In genomic region chr19:57377043-57377703, GRCm38 (mm10) we compare ENCODE assay signal across 26 mouse cellular contexts. TPM values are rescaled to one million over a fixed set of nuclear protein-coding genes. Genes with fewer than 3 reads are reported as not detected.
DNase-seq lines count a peak whose midpoint lies in the region; ATAC-seq and TF ChIP-seq lines count a peak whose summit lies in the region.
"Had no signal": no experiment of that assay in that cellular context is flagged by ENCODE, and none has a peak within 500 bp of the region (broad histone marks: within the 10 kb centered on the region; RNA-seq: fewer than 3 reads in every experiment).

No protein-coding gene starts in this region.

- TF ChIP-seq POLR2A in kidney, adult 2 months (IDR thresholded peaks at IDR 0.05; ENCODE audit: low read depth, low read length), result no peak

- no peak overlapping the region for H3K4me2 ChIP-seq in kidney, embryonic 16.5 days (replicated peaks; ENCODE audit: low read depth, low read length)
- H3K4me2 ChIP-seq in liver, embryonic 16.5 days (ENCODE audit: low read depth, low read length), result no peak overlapping the region
- H3K4me2 ChIP-seq in liver, embryonic 12.5 days, result no peak overlapping the region
- no peak overlapping the region for H3K4me2 ChIP-seq in intestine, embryonic 16.5 days (ENCODE audit: low read depth, low read length)
- H3K4me2 ChIP-seq: embryonic facial prominence, embryonic 12.5 days; embryonic facial prominence, embryonic 15.5 days; heart, embryonic 11.5 days; heart, embryonic 15.5 days; hindbrain, embryonic 14.5 days had no signal

- 78% methylated on average over 14 of the region's 14 CpGs for WGBS in kidney, adult 2 months
- 94% methylated on average over 14 of the region's 14 CpGs for WGBS in kidney, embryonic 16.5 days
- WGBS in liver, embryonic 16.5 days (ENCODE audit: insufficient replicate concordance), result 81% methylated on average over 14 of the region's 14 CpGs
- 88% methylated on average over 14 of the region's 14 CpGs for WGBS in liver, embryonic 12.5 days (ENCODE audit: insufficient replicate concordance)
- 85% methylated on average over 14 of the region's 14 CpGs for WGBS in intestine, embryonic 16.5 days

- H3K27me3 ChIP-seq in kidney, adult 2 months (replicated peaks; ENCODE audit: control insufficient read depth, insufficient read depth, low read length), result no peaks in the 10 kb centered on the region
- no peaks in the 10 kb centered on the region for H3K27me3 ChIP-seq in kidney, embryonic 16.5 days (ENCODE audit: insufficient read depth, low read length)
- no peaks in the 10 kb centered on the region for H3K27me3 ChIP-seq in liver, embryonic 16.5 days (ENCODE audit: control insufficient read depth, insufficient read depth, low read depth, low read length)
- no peaks in the 10 kb centered on the region for H3K27me3 ChIP-seq in liver, embryonic 12.5 days (replicated peaks)
- no peaks in the 10 kb centered on the region for H3K27me3 ChIP-seq in intestine, embryonic 16.5 days (replicated peaks; ENCODE audit: control insufficient read depth, insufficient read depth, low read length)
- H3K27me3 ChIP-seq: embryonic facial prominence, embryonic 12.5 days; embryonic facial prominence, embryonic 15.5 days; heart, embryonic 15.5 days; Patski had no signal

- peaks cover 9% of the 10 kb centered on the region for H3K36me3 ChIP-seq in kidney, adult 2 months (ENCODE audit: control insufficient read depth, insufficient read depth, low read length)
- peaks cover 84% of the 10 kb centered on the region for H3K36me3 ChIP-seq in kidney, embryonic 16.5 days (ENCODE audit: insufficient read depth, low read length)
- peaks cover 55% of the 10 kb centered on the region for H3K36me3 ChIP-seq in liver, embryonic 16.5 days (ENCODE audit: control insufficient read depth, insufficient read depth)
- H3K36me3 ChIP-seq in liver, embryonic 12.5 days, result peaks cover 98% of the 10 kb centered on the region
- H3K36me3 ChIP-seq in intestine, embryonic 16.5 days (ENCODE audit: control insufficient read depth, insufficient read depth, low read length), result peaks cover 57% of the 10 kb centered on the region

- no peak for ATAC-seq in kidney, embryonic 16.5 days (ENCODE audit: low FRiP score, low TSS enrichment)
- ATAC-seq in liver, embryonic 16.5 days (ENCODE audit: low read depth), result peak; percentile 27; the same call in 1 of the 2 replicates
- no peak for ATAC-seq in liver, embryonic 12.5 days
- peak; percentile 64 for ATAC-seq in intestine, embryonic 16.5 days
- ATAC-seq: forebrain, embryonic 14.5 days; forebrain, postnatal 0 days; Patski had no signal

- DNase-seq in kidney, adult 2 months, result peak; percentile 61
- peak; percentile 64 for DNase-seq in yolk sac, embryonic 10.5 days (ENCODE audit: low spot score)
- no peak for DNase-seq in left cerebral cortex, adult 18-20 months (ENCODE audit: low spot score in 2 of 2)
- DNase-seq in lung, adult 18-20 months, result no peak
- DNase-seq: adrenal gland, postnatal 10 days; adrenal gland, postnatal 36 days; cerebellum, adult 2 months; cerebellum, adult 9-11 months; cerebellum, postnatal 25 days; forebrain, postnatal 0 days; gastrocnemius, adult 2 months; gastrocnemius, postnatal 14 days; heart, adult 11 months; heart, postnatal 10 days; heart, postnatal 36 days had no signal

- H3K4me1 ChIP-seq in kidney, adult 2 months (ENCODE audit: control insufficient read depth, insufficient read depth, low read length), result peaks cover 8% of the 10 kb centered on the region; the same call in 1 of the 2 replicates
- H3K4me1 ChIP-seq in kidney, embryonic 16.5 days (ENCODE audit: insufficient read depth, low read length), result no peaks in the 10 kb centered on the region
- H3K4me1 ChIP-seq in liver, embryonic 16.5 days (ENCODE audit: control insufficient read depth, low read depth, low read length), result no peaks in the 10 kb centered on the region
- no peaks in the 10 kb centered on the region for H3K4me1 ChIP-seq in liver, embryonic 12.5 days
- 0 out of 2 replicates have a peak, but pooled peaks cover 3% of the 10 kb centered on the region for H3K4me1 ChIP-seq in intestine, embryonic 16.5 days (ENCODE audit: control insufficient read depth, insufficient read depth, low read length)

- H3K9ac ChIP-seq in kidney, embryonic 16.5 days (replicated peaks; ENCODE audit: low read length), result no peak overlapping the region
- no peak overlapping the region for H3K9ac ChIP-seq in liver, embryonic 16.5 days (ENCODE audit: low read depth, low read length)
- H3K9ac ChIP-seq in liver, embryonic 12.5 days, result no peak overlapping the region
- H3K9ac ChIP-seq in intestine, embryonic 16.5 days (ENCODE audit: low read depth, low read length), result no peak overlapping the region
- H3K9ac ChIP-seq: embryonic facial prominence, embryonic 12.5 days; embryonic facial prominence, embryonic 15.5 days; forebrain, postnatal 0 days; heart, embryonic 15.5 days; hindbrain, embryonic 14.5 days had no signal

- no peak overlapping the region for H3K4me3 ChIP-seq in kidney, adult 2 months (ENCODE audit: insufficient read depth, low read depth, low read length)
- H3K4me3 ChIP-seq in kidney, embryonic 16.5 days (ENCODE audit: low read length), result no peak overlapping the region
- no peak overlapping the region for H3K4me3 ChIP-seq in liver, embryonic 16.5 days (ENCODE audit: low read depth, low read length)
- H3K4me3 ChIP-seq in liver, embryonic 12.5 days, result no peak overlapping the region
- no peak overlapping the region for H3K4me3 ChIP-seq in intestine, embryonic 16.5 days (ENCODE audit: low read length)
- H3K4me3 ChIP-seq: embryonic facial prominence, embryonic 12.5 days; embryonic facial prominence, embryonic 15.5 days; gastrocnemius, adult 2 months; heart, embryonic 15.5 days had no signal

- H3K9me3 ChIP-seq in kidney, embryonic 16.5 days (ENCODE audit: low read length), result no peaks in the 10 kb centered on the region
- H3K9me3 ChIP-seq in liver, embryonic 16.5 days (replicated peaks; ENCODE audit: control insufficient read depth, low read length), result no peaks in the 10 kb centered on the region
- H3K9me3 ChIP-seq in liver, embryonic 12.5 days (replicated peaks), result no peaks in the 10 kb centered on the region
- no peaks in the 10 kb centered on the region for H3K9me3 ChIP-seq in intestine, embryonic 16.5 days (ENCODE audit: control insufficient read depth, low read length)
- H3K9me3 ChIP-seq: embryonic facial prominence, embryonic 12.5 days; embryonic facial prominence, embryonic 15.5 days; heart, embryonic 15.5 days had no signal

- no peak for TF ChIP-seq CTCF in kidney, adult 2 months (conservative IDR thresholded peaks at IDR 0.05; ENCODE audit: insufficient read depth, insufficient read length, low read depth, low read length)

- no peak overlapping the region for H3K27ac ChIP-seq in kidney, adult 2 months (ENCODE audit: insufficient read depth, low read depth, low read length)
- no peak overlapping the region for H3K27ac ChIP-seq in kidney, embryonic 16.5 days (ENCODE audit: low read length)
- no peak overlapping the region for H3K27ac ChIP-seq in liver, embryonic 16.5 days (ENCODE audit: low read length)
- no peak overlapping the region for H3K27ac ChIP-seq in liver, embryonic 12.5 days
- H3K27ac ChIP-seq in intestine, embryonic 16.5 days (ENCODE audit: low read length), result peak overlapping the region; percentile 55; the same call in 1 of the 2 replicates
- H3K27ac ChIP-seq: embryonic facial prominence, embryonic 12.5 days; embryonic facial prominence, embryonic 15.5 days; gastrocnemius, adult 2 months; heart, embryonic 15.5 days; hindbrain, embryonic 14.5 days had no signal

RNA-seq across cellular contexts. Expression of gene Fam160b1, which starts 16.7 kb away (rescaled TPM):
- polyA plus RNA-seq in kidney, adult 2 months (2012; rRNA removed), result 7.3 and 8.0 TPM in 2 replicates
- polyA plus RNA-seq in kidney, embryonic 16.5 days (2015; fragmentation: Nextera tagmentation; extraction: Ambion mirVana), result 13.1 and 14.3 TPM in 2 replicates
- polyA plus RNA-seq in liver, embryonic 16.5 days (2015; fragmentation: Nextera tagmentation; extraction: Ambion mirVana), result 5.6 and 7.2 TPM in 2 replicates
- 9.2 and 9.5 TPM in 2 replicates for polyA plus RNA-seq in liver, embryonic 12.5 days (2016; fragmentation: Nextera tagmentation; extraction: Ambion mirVana)
- 9.9 and 11.8 TPM in 2 replicates for polyA plus RNA-seq in intestine, embryonic 16.5 days (2015; fragmentation: Nextera tagmentation; extraction: Ambion mirVana)
- total RNA-seq in left cerebral cortex, adult 18-20 months (2021), result 10 to 100 TPM; 25.3 to 26.3 TPM

Comparison
In these comparisons a context has a peak if more than half of its experiments do, and no peak if none do; other contexts are left out.
1. ATAC-seq: peak in liver, embryonic 16.5 days (single experiment) and intestine, embryonic 16.5 days (single experiment); none in kidney, embryonic 16.5 days (single experiment) and liver, embryonic 12.5 days (single experiment).
2. DNase-seq: peak in kidney, adult 2 months (single experiment) and yolk sac, embryonic 10.5 days (single experiment); none in left cerebral cortex, adult 18-20 months (0 of 2) and lung, adult 18-20 months (0 of 2).